Mouse (Mus musculus) lung, embryonic 16.5 days (tissue): ENCODE results near the gene Spink2. TPM values are rescaled to one million over a fixed set of nuclear protein-coding genes. Genes with fewer than 3 reads are reported as not detected.

Experiments used
- ATAC-seq: fragments of 200-750 bp; cut with Nextera tagmentation; 2 replicates; pipeline ENCODE4 v1.8.0; 2017; ENCODE audit warnings: low read depth, mild to moderate bottlenecking, moderate library complexity
- H3K27ac ChIP-seq: fragments of 300-500 bp; sonication (generic); 2 replicates; pipeline ENCODE4 v1.5.1; 2014; ENCODE audit warnings: mild to moderate bottlenecking, control low read depth, low read length
- H3K27me3 ChIP-seq: fragments of 300-500 bp; sonication (generic); 2 replicates; pipeline ENCODE4 v1.6.1; 2014; ENCODE audit warnings: low read depth, low read length, mixed read lengths; ENCODE audit not compliant: control insufficient read depth, insufficient read depth
- H3K36me3 ChIP-seq: fragments of 300-500 bp; sonication (generic); 2 replicates; pipeline ENCODE4 v1.6.1; 2014; ENCODE audit warnings: low read length; ENCODE audit not compliant: control insufficient read depth, insufficient read depth
- H3K4me1 ChIP-seq: fragments of 300-500 bp; sonication (generic); replicated peaks from 2 replicates; pipeline ENCODE4 v1.6.1; 2014; ENCODE audit warnings: low read length, mixed read lengths; ENCODE audit not compliant: control insufficient read depth, insufficient read depth
- H3K4me2 ChIP-seq: fragments of 300-500 bp; sonication (generic); 2 replicates; pipeline ENCODE4 v1.6.1; 2014; ENCODE audit warnings: low read depth, low read length, control low read depth
- H3K4me3 ChIP-seq: fragments of 300-500 bp; sonication (generic); 2 replicates; pipeline ENCODE4 v1.5.1; 2014; ENCODE audit warnings: mild to moderate bottlenecking, low read length, control low read depth
- H3K9ac ChIP-seq: fragments of 300-500 bp; sonication (generic); 2 replicates; pipeline ENCODE4 v1.6.1; 2014; ENCODE audit warnings: low read length, control low read depth
- H3K9me3 ChIP-seq: fragments of 300-500 bp; sonication (generic); 2 replicates; pipeline ENCODE4 v1.6.1; 2016; ENCODE audit warnings: low read length; ENCODE audit not compliant: control insufficient read depth
- WGBS: fragments of 180-500 bp; shearing (Covaris S2); extraction: QIAGEN DNeasy Blood & Tissue Kit; methylation state at CpG from one replicate; pipeline ENCODE4 v1.1.7; 2014; 5-methylcytosine and 5-hydroxymethylcytosine counted together
- polyA plus RNA-seq: library from polyadenylated mRNA; unstranded; fragments of >200 nt; fragmentation: Nextera tagmentation; extraction: Ambion mirVana; gene quantifications from 2 replicates; pipeline ENCODE4 v1.2.1, GENCODE M21; 2015

Spink2 gene
- polyA plus RNA-seq, 1 experiment from 2014 or later = 2.7 TPM

- WGBS = 46% methylated on average over 13 of the region's 13 CpGs
- peak overlapping the region; percentile 27; the same call in 1 of the 2 replicates for H3K9ac ChIP-seq
- ATAC-seq = peak; percentile 32; the same call in 1 of the 2 replicates
These were observed 45.3 kb downstream of the Spink2 start for GRCm38 (mm10) chr5:77165703-77166625.

GRCm38 (mm10) chr5:77163597-77163996 is 47.7 kb downstream of the Spink2 start:
- 64% methylated on average over 7 of the region's 7 CpGs for WGBS
- Histone ChIP-seq H3K4me2 (no peak overlapping the region), H3K9ac (no peak overlapping the region), H3K36me3 (no peaks in the 10 kb centered on the region), H3K4me3 (no peak overlapping the region), H3K27ac (no peak overlapping the region), H3K9me3 (no peaks in the 10 kb centered on the region), H3K27me3 (no peaks in the 10 kb centered on the region), H3K4me1 (peaks cover 6% of the 10 kb centered on the region; the same call in 1 of the 2 replicates)
- peak; percentile 26; the same call in 1 of the 2 replicates for ATAC-seq

More at GRCm38 (mm10) chr5:77165703-77166625, 45.3 kb downstream of the Spink2 start:
- Histone ChIP-seq H3K9me3 (no peaks in the 10 kb centered on the region), H3K4me3 (no peak overlapping the region), H3K27ac (peak overlapping the region; percentile 43), H3K27me3 (no peaks in the 10 kb centered on the region), H3K36me3 (no peaks in the 10 kb centered on the region), H3K4me1 (peaks cover 6% of the 10 kb centered on the region; the same call in 1 of the 2 replicates), H3K4me2 (no peak overlapping the region)

- peaks cover 6% of the 10 kb centered on the region; the same call in 1 of the 2 replicates for H3K4me1 ChIP-seq
- H3K9me3 ChIP-seq = no peaks in the 10 kb centered on the region
- no peak overlapping the region for H3K4me2 ChIP-seq
- H3K27ac ChIP-seq = no peak overlapping the region
- no peak for ATAC-seq
- no peaks in the 10 kb centered on the region for H3K36me3 ChIP-seq
- H3K4me3 ChIP-seq = no peak overlapping the region
- no peaks in the 10 kb centered on the region for H3K27me3 ChIP-seq
- no peak overlapping the region for H3K9ac ChIP-seq
- 87% methylated on average over 3 of the region's 3 CpGs for WGBS
These were observed 48.7 kb downstream of the Spink2 start for GRCm38 (mm10) chr5:77162566-77162965.

- 47% methylated on average over 14 of the region's 14 CpGs for WGBS
- no peak overlapping the region for H3K4me2 ChIP-seq
- H3K27me3 ChIP-seq = no peaks in the 10 kb centered on the region
- ATAC-seq = no peak
- peaks cover 25% of the 10 kb centered on the region for H3K4me1 ChIP-seq
- H3K4me3 ChIP-seq = no peak overlapping the region
- H3K9ac ChIP-seq = no peak overlapping the region
- no peaks in the 10 kb centered on the region for H3K9me3 ChIP-seq
- H3K27ac ChIP-seq = no peak overlapping the region
- no peaks in the 10 kb centered on the region for H3K36me3 ChIP-seq
These were observed 53.3 kb downstream of the Spink2 start for GRCm38 (mm10) chr5:77157777-77158540.

- Histone ChIP-seq H3K4me2 (no peak overlapping the region), H3K4me1 (peaks cover 25% of the 10 kb centered on the region), H3K27me3 (no peaks in the 10 kb centered on the region), H3K9ac (no peak overlapping the region), H3K4me3 (no peak overlapping the region), H3K27ac (peak overlapping the region; percentile 49; the same call in 1 of the 2 replicates), H3K9me3 (no peaks in the 10 kb centered on the region), H3K36me3 (no peaks in the 10 kb centered on the region)
- 47% methylated on average over 5 of the region's 5 CpGs for WGBS
- ATAC-seq = no peak
These were observed 54.3 kb downstream of the Spink2 start for GRCm38 (mm10) chr5:77156938-77157337.

GRCm38 (mm10) chr5:77155526-77155925 is 55.7 kb downstream of the Spink2 start:
- WGBS = 72% methylated on average over 12 of the region's 12 CpGs
- Histone ChIP-seq H3K4me3 (no peak overlapping the region), H3K9me3 (no peaks in the 10 kb centered on the region), H3K36me3 (no peaks in the 10 kb centered on the region), H3K27me3 (no peaks in the 10 kb centered on the region), H3K4me2 (no peak overlapping the region), H3K27ac (peak overlapping the region; percentile 94), H3K9ac (no peak overlapping the region), H3K4me1 (peaks cover 31% of the 10 kb centered on the region)
- no peak for ATAC-seq

Other genes starting within 250 kb of the Spink2 start
- gene Srp72, start 236.8 kb downstream of the Spink2 start, polyA plus RNA-seq = 92.2 and 98.1 TPM in 2 replicates
- gene Arl9, start 207.4 kb downstream of the Spink2 start, polyA plus RNA-seq = 0.60 and 0.74 TPM in 2 replicates
- gene Thegl, start 195.4 kb downstream of the Spink2 start, polyA plus RNA-seq = 1.4 and 1.7 TPM in 2 replicates
- 13.6 and 18.1 TPM in 2 replicates for gene Hopx, start 96.3 kb downstream of the Spink2 start, polyA plus RNA-seq
- gene Rest, start 54.0 kb upstream of the Spink2 start, polyA plus RNA-seq = 29.0 and 30.0 TPM in 2 replicates
- 21.5 and 25.8 TPM in 2 replicates for gene Noa1, start 98.6 kb upstream of the Spink2 start, polyA plus RNA-seq
- gene Polr2b, start 98.7 kb upstream of the Spink2 start, polyA plus RNA-seq = 56.2 and 60.9 TPM in 2 replicates
- 99.8 and 104 TPM in 2 replicates for gene Igfbp7, start 196.6 kb upstream of the Spink2 start, polyA plus RNA-seq